Mouse (Mus musculus): ENCODE data around the gene Samd10. TPM values are rescaled to one million over a fixed set of nuclear protein-coding genes. Genes with fewer than 3 reads are reported as not detected.

Samd10 gene
- polyA plus RNA-seq, 1 experiment from 2014 or later, result 88.8 TPM

DNA sequence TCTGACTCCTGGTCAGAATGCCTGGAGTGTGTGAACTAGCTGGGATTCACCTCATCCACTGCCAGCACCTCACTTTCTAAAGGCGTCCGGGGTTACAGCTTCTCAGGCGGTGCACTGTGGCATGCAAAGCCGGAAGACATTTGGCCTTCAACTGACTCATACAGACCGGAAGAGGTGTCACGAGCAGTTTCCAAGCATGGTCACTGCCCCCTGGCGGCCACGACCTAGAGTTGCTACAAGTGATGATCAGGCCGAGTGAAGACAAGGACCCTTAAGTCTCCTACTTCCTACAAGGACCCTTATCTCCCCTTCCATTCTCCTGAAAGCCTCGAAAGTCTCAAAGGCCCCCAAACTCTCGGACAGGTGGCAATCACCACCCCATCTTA, 18.0 kb downstream of the Samd10 start:
- no peaks in the 10 kb centered on the region for H3K27me3 ChIP-seq
- H3K36me3 ChIP-seq, result peaks cover 26% of the 10 kb centered on the region
- no peaks in the 10 kb centered on the region for H3K9me3 ChIP-seq
- H3K4me2 ChIP-seq (replicated peaks), result peak overlapping the region; percentile 84
- WGBS, result 0% methylated on average over 11 of the region's 11 CpGs
- peak; percentile 77 for ATAC-seq (ENCODE audit: low FRiP score, low read depth)
- peak overlapping the region; percentile 93 for H3K27ac ChIP-seq (replicated peaks)
- H3K4me3 ChIP-seq, result peak overlapping the region; percentile 64
- H3K4me1 ChIP-seq, result peaks cover 18% of the 10 kb centered on the region
- peak overlapping the region; percentile 87 for H3K9ac ChIP-seq (replicated peaks)

DNA sequence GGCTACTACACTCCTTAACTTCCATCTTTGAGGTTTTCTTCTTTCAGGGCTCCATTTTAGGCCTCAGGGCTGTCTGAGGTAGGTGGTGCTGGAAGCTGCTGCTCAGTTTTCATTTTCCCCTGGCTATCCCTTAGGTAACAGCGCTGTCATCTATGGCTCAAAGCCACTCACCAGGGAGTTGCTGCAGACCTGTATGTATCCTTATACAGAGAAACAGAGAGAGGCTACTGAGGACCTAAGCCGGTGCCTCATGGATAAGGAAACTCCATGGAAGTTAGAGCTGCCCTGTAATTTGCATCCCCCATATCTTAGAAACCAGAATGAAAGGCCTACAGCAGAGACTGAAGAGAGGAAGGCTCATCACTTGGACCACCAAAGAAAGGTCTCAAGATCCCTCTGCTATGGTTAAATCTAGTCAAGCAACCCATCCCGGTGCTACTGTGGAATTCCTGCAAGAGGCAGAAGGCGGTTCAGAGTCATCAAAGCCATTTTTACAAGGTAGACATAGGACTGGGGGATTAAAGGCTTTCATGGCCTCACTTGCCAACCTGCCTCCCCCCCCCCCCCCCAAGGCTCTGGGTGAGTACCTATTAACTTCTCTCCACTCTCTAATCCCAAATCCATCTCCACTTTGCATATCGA, 18.8 kb downstream of the Samd10 start:
- no peak for ATAC-seq (ENCODE audit: low FRiP score, low read depth)
- H3K27ac ChIP-seq (replicated peaks), result 0 out of 2 replicates have a peak overlapping the region, but pooled peaks have one; percentile 93
- peak overlapping the region; percentile 84 for H3K4me2 ChIP-seq (replicated peaks)
- H3K4me1 ChIP-seq, result peaks cover 18% of the 10 kb centered on the region
- 76% methylated on average over 5 of the region's 5 CpGs for WGBS
- H3K4me3 ChIP-seq, result peak overlapping the region; percentile 64
- H3K9ac ChIP-seq (replicated peaks), result 0 out of 2 replicates have a peak overlapping the region, but pooled peaks have one; percentile 37
- H3K36me3 ChIP-seq, result peaks cover 19% of the 10 kb centered on the region
- no peaks in the 10 kb centered on the region for H3K27me3 ChIP-seq
- no peaks in the 10 kb centered on the region for H3K9me3 ChIP-seq

DNA sequence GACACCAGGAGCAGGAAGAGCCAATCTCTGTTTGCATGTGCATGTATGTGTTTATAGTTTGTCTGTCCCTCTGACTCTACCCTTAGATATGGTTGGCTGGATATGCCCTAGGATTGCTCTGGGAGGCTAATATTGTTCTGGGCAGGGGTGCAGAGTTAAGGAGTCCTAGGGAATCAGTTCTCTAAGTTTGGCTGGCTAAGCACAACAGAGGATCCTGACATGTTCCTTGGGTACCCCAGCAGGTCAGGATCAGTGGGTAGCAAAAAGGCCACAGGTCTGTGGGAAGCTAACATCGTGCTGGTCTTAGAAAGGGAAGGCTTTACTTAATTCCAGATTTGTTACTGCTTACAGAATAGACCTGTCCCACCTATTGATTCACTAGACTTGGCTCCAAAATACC, 19.3 kb downstream of the Samd10 start:
- Histone ChIP-seq H3K4me3 (no peak overlapping the region), H3K9me3 (no peaks in the 10 kb centered on the region), H3K27ac (replicated peaks) (no peak overlapping the region), H3K4me1 (peaks cover 18% of the 10 kb centered on the region), H3K4me2 (replicated peaks) (no peak overlapping the region), H3K27me3 (no peaks in the 10 kb centered on the region), H3K36me3 (peaks cover 15% of the 10 kb centered on the region), H3K9ac (replicated peaks) (no peak overlapping the region)
- 83% methylated on average over 1 of the region's 1 CpGs for WGBS
- no peak for ATAC-seq (ENCODE audit: low FRiP score, low read depth)

DNA sequence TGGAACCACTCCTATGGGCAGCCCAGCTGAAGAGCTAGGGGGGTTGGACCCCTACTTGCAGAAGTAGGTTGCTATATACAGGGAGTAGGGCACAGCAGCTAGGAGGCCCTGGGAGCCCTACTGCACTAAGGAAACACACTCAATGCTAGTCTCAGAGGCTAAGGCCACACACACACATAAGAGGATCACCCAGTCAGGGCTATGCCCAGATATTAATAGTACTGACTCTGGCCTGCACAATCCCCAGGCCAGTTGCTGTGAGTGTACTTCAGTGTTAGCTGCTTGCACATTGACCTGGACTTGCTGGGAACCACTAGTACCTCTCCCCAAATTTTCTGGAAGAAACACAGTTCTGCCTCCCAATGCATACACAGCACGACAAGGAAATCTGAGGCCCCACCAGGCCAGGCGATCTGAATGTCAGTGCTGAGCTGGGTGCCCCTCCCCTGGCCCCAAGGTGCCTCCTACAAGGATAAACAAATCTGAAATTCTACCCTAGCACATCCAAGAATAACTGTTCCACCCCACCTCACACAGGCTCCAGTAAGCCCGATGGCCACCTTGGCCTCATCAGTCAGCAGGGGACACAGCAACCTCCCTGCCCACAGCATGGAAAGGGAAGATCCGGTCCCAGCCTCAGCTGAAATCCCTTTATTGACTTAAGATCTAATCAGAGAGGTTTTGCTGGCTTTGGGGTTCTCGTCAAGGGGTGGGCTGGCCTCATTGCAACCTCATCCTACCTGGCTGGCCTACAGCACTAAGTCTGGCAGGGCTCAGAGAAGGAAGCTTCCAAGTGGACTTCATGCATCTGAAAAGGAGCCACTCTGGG, 20.0 kb downstream of the Samd10 start:
- H3K4me2 ChIP-seq (replicated peaks), result no peak overlapping the region
- H3K9ac ChIP-seq (replicated peaks), result no peak overlapping the region
- no peak overlapping the region for H3K27ac ChIP-seq (replicated peaks)
- no peak overlapping the region for H3K4me3 ChIP-seq
- peaks cover 13% of the 10 kb centered on the region for H3K36me3 ChIP-seq
- ATAC-seq (ENCODE audit: low FRiP score, low read depth), result no peak
- 75% methylated on average over 5 of the region's 5 CpGs for WGBS
- no peaks in the 10 kb centered on the region for H3K27me3 ChIP-seq
- no peaks in the 10 kb centered on the region for H3K9me3 ChIP-seq
- peaks cover 18% of the 10 kb centered on the region for H3K4me1 ChIP-seq

DNA sequence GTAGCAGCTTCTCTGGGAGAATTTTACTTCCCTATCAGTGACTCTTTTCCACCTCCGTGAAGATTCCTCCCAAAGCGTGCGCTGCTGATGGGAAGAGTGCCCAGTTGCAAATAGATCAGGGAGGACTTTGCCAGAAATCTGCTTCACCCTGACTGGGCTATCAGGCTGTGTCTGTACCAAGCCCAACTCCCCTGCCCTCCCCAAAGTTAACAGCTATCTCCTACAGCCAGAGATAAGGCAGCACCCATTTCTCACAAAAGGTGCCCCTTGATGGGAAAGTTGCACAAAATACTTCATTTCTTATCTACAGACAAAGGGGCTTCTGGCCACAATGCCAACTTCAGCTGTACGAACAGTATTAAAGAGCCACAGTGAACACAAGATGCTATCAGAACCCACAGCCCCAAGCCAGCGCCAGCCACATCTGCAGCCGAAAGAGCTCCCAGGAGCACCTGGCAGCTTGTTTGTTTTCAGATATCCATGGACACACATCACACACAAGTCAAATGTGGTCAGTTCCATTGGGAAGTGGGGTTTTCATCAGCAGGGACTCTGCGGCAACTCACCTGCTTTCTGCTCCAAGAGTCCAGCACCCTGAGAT, 20.9 kb downstream of the Samd10 start:
- Histone ChIP-seq H3K27me3 (no peaks in the 10 kb centered on the region), H3K36me3 (peaks cover 12% of the 10 kb centered on the region), H3K9ac (replicated peaks) (0 out of 2 replicates have a peak overlapping the region, but pooled peaks have one; percentile 17), H3K4me3 (no peak overlapping the region), H3K4me1 (peaks cover 18% of the 10 kb centered on the region), H3K27ac (replicated peaks) (no peak overlapping the region), H3K4me2 (replicated peaks) (no peak overlapping the region), H3K9me3 (no peaks in the 10 kb centered on the region)
- no peak for ATAC-seq (ENCODE audit: low FRiP score, low read depth)
- WGBS, result 88% methylated on average over 7 of the region's 7 CpGs

DNA sequence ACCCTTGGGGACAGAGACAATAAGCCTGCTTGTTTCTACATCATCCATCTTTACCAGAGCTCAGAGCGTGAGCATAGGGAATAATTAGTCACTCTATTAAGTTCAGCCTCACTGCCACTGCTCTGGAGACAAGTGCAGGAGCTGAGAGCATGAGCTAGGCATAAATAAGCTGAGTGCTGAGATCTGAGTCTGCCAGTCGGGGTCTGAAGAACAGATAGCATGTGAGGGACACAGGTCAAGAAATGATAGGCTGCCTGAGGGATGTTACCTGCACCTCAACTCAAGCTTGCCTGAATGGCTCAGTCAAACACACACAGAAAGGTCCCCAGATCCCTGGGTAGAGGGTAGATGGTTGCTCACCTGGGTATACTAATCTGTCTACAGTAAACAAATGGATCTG, 21.9 kb downstream of the Samd10 start:
- Histone ChIP-seq H3K9ac (replicated peaks) (no peak overlapping the region), H3K4me2 (replicated peaks) (no peak overlapping the region), H3K27me3 (no peaks in the 10 kb centered on the region), H3K9me3 (no peaks in the 10 kb centered on the region), H3K36me3 (peaks cover 16% of the 10 kb centered on the region), H3K4me1 (peaks cover 16% of the 10 kb centered on the region), H3K27ac (replicated peaks) (no peak overlapping the region), H3K4me3 (no peak overlapping the region)
- ATAC-seq (ENCODE audit: low FRiP score, low read depth), result no peak
- 77% methylated on average over 2 of the region's 2 CpGs for WGBS

DNA sequence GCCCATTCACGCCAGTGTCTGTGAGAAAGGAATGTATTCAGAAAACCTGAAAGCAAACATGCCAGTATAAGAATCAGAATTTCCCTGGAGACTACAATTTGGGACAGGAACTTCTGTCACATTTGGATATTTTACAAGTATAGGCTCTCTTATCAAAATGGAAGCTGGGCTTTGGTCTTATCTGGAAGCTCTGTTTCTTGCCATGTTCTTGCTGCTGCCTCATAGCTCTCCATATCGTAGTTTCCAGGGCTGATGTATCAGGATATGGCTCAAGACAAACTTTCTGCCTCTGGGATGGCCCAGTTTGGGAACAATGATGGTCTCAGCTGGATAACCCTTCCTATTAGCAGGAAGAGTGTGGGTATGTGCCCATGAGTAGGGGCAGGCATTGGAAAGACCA, 22.4 kb downstream of the Samd10 start:
- H3K27me3 ChIP-seq, result no peaks in the 10 kb centered on the region
- no peak for ATAC-seq (ENCODE audit: low FRiP score, low read depth)
- no peak overlapping the region for H3K4me3 ChIP-seq
- no peak overlapping the region for H3K9ac ChIP-seq (replicated peaks)
- no peak overlapping the region for H3K4me2 ChIP-seq (replicated peaks)
- peaks cover 16% of the 10 kb centered on the region for H3K4me1 ChIP-seq
- no peak overlapping the region for H3K27ac ChIP-seq (replicated peaks)
- H3K36me3 ChIP-seq, result peaks cover 18% of the 10 kb centered on the region
- 93% methylated on average over 2 of the region's 2 CpGs for WGBS
- no peaks in the 10 kb centered on the region for H3K9me3 ChIP-seq

DNA sequence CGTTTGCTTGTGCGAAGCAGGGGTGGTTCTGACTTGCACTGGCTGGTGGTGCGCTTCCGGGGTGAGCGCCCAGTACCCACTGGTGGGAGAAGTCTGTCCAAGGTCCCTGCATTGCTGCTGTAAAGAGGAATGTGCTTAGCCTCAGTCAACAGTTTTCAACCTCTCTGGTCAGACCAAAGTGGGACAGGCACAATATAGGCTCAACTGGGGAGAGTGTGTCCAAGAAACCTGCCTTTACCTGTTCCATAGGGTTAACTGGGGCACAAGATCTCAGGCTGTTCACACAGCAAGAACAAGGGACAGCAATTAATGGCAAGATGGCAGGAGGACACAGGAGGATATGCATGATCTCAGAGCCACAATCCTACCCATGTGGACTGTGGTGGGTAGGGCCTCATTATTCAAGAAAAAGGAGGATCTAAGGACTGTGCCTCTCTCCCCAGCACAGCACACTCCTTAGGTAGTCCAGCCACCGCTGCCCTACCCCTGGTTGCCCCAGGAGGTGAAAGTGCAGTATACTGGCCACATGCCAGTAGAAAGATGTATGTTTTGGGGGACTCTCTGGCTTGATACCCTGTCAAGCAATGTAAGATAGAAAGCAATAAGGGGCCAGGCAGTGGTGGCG, 24.0 kb downstream of the Samd10 start:
- no peak overlapping the region for H3K4me3 ChIP-seq
- H3K36me3 ChIP-seq, result peaks cover 18% of the 10 kb centered on the region
- H3K9me3 ChIP-seq, result no peaks in the 10 kb centered on the region
- no peak for ATAC-seq (ENCODE audit: low FRiP score, low read depth)
- peaks cover 7% of the 10 kb centered on the region; the same call in 1 of the 2 replicates for H3K4me1 ChIP-seq
- no peak overlapping the region for H3K27ac ChIP-seq (replicated peaks)
- H3K27me3 ChIP-seq, result no peaks in the 10 kb centered on the region
- no peak overlapping the region for H3K9ac ChIP-seq (replicated peaks)
- no peak overlapping the region for H3K4me2 ChIP-seq (replicated peaks)
- 92% methylated on average over 7 of the region's 7 CpGs for WGBS

DNA sequence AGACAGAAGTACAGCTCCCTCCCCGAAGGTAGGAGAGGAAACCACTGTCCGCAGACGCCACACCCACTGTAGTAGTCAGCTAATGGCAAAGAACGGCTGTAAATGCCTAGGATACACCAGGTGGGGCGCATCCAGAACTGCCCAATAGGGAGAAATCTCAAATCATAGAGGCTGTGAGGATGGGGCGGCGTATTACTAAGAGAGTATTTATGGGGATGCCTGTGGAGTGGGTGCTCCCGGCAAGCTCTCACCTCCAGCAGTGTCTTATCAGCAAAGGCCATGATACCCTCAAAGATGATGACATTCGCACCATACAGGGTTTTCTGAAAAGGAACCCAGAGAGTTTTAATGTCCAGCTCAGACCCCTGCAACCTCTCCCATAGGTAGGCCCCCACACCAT, 25.1 kb downstream of the Samd10 start:
- Histone ChIP-seq H3K4me1 (0 out of 2 replicates have a peak, but pooled peaks cover 4% of the 10 kb centered on the region), H3K9me3 (no peaks in the 10 kb centered on the region), H3K9ac (replicated peaks) (no peak overlapping the region), H3K36me3 (peaks cover 18% of the 10 kb centered on the region), H3K27me3 (no peaks in the 10 kb centered on the region), H3K27ac (replicated peaks) (no peak overlapping the region), H3K4me2 (replicated peaks) (no peak overlapping the region), H3K4me3 (no peak overlapping the region)
- 90% methylated on average over 9 of the region's 9 CpGs for WGBS
- ATAC-seq (ENCODE audit: low FRiP score, low read depth), result no peak

DNA sequence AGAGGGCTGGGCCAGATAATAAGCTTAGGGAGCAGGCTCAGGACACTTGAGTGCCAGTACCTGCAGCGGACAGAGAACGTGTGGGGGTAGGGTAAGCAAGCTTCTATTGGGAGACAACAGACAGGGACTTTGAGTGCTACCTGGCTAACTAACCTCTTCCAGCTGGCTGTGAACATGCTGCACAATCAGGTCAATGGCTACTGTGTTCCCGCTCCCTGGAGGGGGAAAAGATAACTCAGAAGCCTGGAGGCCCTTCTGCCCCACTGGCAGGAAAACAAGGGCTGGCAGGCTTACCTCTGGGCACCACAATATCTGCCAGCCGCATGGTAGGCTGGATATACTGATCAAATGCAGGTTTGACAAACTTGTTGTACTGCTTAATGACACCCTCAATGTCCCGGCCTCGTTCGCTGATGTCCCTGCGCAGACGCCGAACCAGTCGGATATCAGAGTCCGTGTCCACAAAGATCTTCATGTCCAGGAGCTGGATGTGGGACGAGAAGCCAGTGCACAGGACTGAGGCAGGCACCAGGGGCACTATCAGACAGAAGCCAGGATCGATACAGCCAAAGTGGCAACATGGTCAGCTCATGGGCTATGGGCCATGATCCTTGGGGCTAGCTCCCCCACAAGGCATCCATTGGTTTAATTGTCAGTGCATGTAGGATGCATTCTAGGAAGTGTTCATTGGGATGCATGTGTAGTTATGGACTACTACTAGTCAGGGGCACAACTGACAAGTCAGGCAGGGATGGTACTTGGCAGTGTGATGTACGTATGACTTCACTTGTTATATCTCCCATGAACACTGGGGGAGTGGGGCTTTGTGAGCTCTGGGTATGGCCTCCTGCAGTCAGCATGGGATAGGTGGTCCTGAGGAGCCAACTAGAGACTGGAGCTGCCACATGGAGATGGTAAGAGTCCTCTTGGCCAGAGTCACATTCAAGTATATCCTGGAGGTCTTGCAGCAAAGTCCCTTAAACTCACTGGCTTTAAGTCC, 25.8 kb downstream of the Samd10 start:
- WGBS, result 92% methylated on average over 15 of the region's 15 CpGs
- Histone ChIP-seq H3K9ac (replicated peaks) (no peak overlapping the region), H3K4me1 (no peaks in the 10 kb centered on the region), H3K4me2 (replicated peaks) (no peak overlapping the region), H3K27ac (replicated peaks) (no peak overlapping the region), H3K4me3 (no peak overlapping the region), H3K27me3 (no peaks in the 10 kb centered on the region), H3K36me3 (peaks cover 18% of the 10 kb centered on the region), H3K9me3 (no peaks in the 10 kb centered on the region)
- ATAC-seq (ENCODE audit: low FRiP score, low read depth), result no peak
